Mouse (Mus musculus): Measurements from ENCODE around the gene Ddn.

The Ddn gene

GRCm38 (mm10) chr15:98796803-98797595 lies 12.3 kb downstream of the Ddn start:
- DNase-seq = no peak

- DNase-seq = no peak
Measured at GRCm38 (mm10) chr15:98793141-98793698, 16.1 kb downstream of the Ddn start.

- no peak for DNase-seq
Measured at GRCm38 (mm10) chr15:98792233-98793020, 16.9 kb downstream of the Ddn start.

- no peak for DNase-seq
Measured at GRCm38 (mm10) chr15:98791771-98792170, 17.5 kb downstream of the Ddn start.

- DNase-seq = no peak
Measured at GRCm38 (mm10) chr15:98791221-98791620, 18.1 kb downstream of the Ddn start.

- no peak for DNase-seq
Measured at GRCm38 (mm10) chr15:98790761-98791160, 18.5 kb downstream of the Ddn start.

GRCm38 (mm10) chr15:98789661-98790535 lies 19.4 kb downstream of the Ddn start, which contains the start of gene Wnt1:
Gene Wnt1 (plus strand): TSS chr15:98789857.
- DNase-seq = peak in 1 of 2 experiments; percentile 37

GRCm38 (mm10) chr15:98788972-98789660 lies 20.2 kb downstream of the Ddn start:
- DNase-seq = no peak

GRCm38 (mm10) chr15:98787930-98788329 lies 21.4 kb downstream of the Ddn start:
- DNase-seq = no peak

- no peak for DNase-seq
Measured at GRCm38 (mm10) chr15:98785744-98786143, 23.5 kb downstream of the Ddn start.

- DNase-seq = no peak
Measured at GRCm38 (mm10) chr15:98781166-98781565, 28.1 kb downstream of the Ddn start.

GRCm38 (mm10) chr15:98780573-98780972 lies 28.7 kb downstream of the Ddn start:
- no peak for DNase-seq

- DNase-seq = no peak
Measured at GRCm38 (mm10) chr15:98780075-98780474, 29.2 kb downstream of the Ddn start.

- no peak for DNase-seq
Measured at GRCm38 (mm10) chr15:98778806-98779205, 30.5 kb downstream of the Ddn start.

- no peak for DNase-seq
Measured at GRCm38 (mm10) chr15:98778191-98778770, 31.0 kb downstream of the Ddn start.

- no peak for DNase-seq
Measured at GRCm38 (mm10) chr15:98777762-98778161, 31.5 kb downstream of the Ddn start, which contains the start of gene Wnt10b. Gene Wnt10b (minus strand): TSS chr15:98778150.

- no peak for DNase-seq
Measured at GRCm38 (mm10) chr15:98777005-98777616, 32.2 kb downstream of the Ddn start.

GRCm38 (mm10) chr15:98776280-98777004 lies 32.8 kb downstream of the Ddn start:
- DNase-seq = no peak

GRCm38 (mm10) chr15:98775533-98775932 lies 33.8 kb downstream of the Ddn start:
- DNase-seq = no peak

- no peak for DNase-seq
Measured at GRCm38 (mm10) chr15:98774096-98774495, 35.2 kb downstream of the Ddn start.

Data from cerebellum, adult 18-20 months (tissue).